Mouse (Mus musculus) stomach, embryonic 14.5 days (tissue): ENCODE data around the gene Iqsec3. TPM values are rescaled to one million over a fixed set of nuclear protein-coding genes. Genes with fewer than 3 reads are reported as not detected.
A peak's percentile ranks its signal among the peaks of the same experiment; 100 is the strongest.

Source experiments
- ATAC-seq: fragments of 200-750 bp; cut with Nextera tagmentation; 2 replicates; pipeline ENCODE4 v1.8.0; 2017; ENCODE audit warnings: low read depth, moderate TSS enrichment; ENCODE audit not compliant: insufficient number of reproducible peaks, insufficient read depth, low FRiP score
- H3K27ac ChIP-seq: fragments of 300-500 bp; sonication (generic); 2 replicates; pipeline ENCODE4 v1.5.1; 2014; ENCODE audit warnings: mild to moderate bottlenecking, low read length, moderate library complexity, mixed read lengths
- H3K27me3 ChIP-seq: fragments of 300-500 bp; sonication (generic); 2 replicates; pipeline ENCODE4 v1.6.1; 2014; ENCODE audit warnings: low read length, control low read depth, mixed read lengths; ENCODE audit not compliant: control insufficient read depth, insufficient read depth
- H3K36me3 ChIP-seq: fragments of 300-500 bp; sonication (generic); 2 replicates; pipeline ENCODE4 v1.6.1; 2014; ENCODE audit warnings: mild to moderate bottlenecking, control low read depth, low read length, moderate library complexity, mixed read lengths; ENCODE audit not compliant: control insufficient read depth, insufficient read depth
- H3K4me1 ChIP-seq: fragments of 300-500 bp; sonication (generic); 2 replicates; pipeline ENCODE4 v1.6.1; 2014; ENCODE audit warnings: low read length, control low read depth, mixed read lengths; ENCODE audit not compliant: control insufficient read depth, insufficient read depth
- H3K4me2 ChIP-seq: fragments of 300-500 bp; sonication (generic); replicated peaks from 2 replicates; pipeline ENCODE4 v1.6.1; 2014; ENCODE audit warnings: low read depth, low read length, control low read depth
- H3K4me3 ChIP-seq: fragments of 300-500 bp; sonication (generic); 2 replicates; pipeline ENCODE4 v1.5.1; 2014; ENCODE audit warnings: low read depth, low read length, control low read depth
- H3K9ac ChIP-seq: fragments of 300-500 bp; sonication (generic); replicated peaks from 2 replicates; pipeline ENCODE4 v1.6.1; 2014; ENCODE audit warnings: low read depth, mild to moderate bottlenecking, control low read depth, low read length, moderate library complexity, mixed read lengths
- H3K9me3 ChIP-seq: fragments of 300-500 bp; sonication (generic); 2 replicates; pipeline ENCODE4 v1.6.1; 2016; ENCODE audit warnings: low read depth, low read length, control low read depth; ENCODE audit not compliant: control insufficient read depth
- WGBS: fragments of 180-500 bp; shearing (Covaris S2); extraction: QIAGEN DNeasy Blood & Tissue Kit; methylation state at CpG from one replicate; pipeline ENCODE4 v1.1.7; 2014; 5-methylcytosine and 5-hydroxymethylcytosine counted together
- polyA plus RNA-seq: library from polyadenylated mRNA; unstranded; fragments of >200 nt; fragmentation: Nextera tagmentation; extraction: Ambion mirVana; gene quantifications from 2 replicates; pipeline ENCODE4 v1.2.1, GENCODE M21; 2014

The Iqsec3 gene
- 0.19 and 0.29 TPM in 2 replicates for polyA plus RNA-seq

- Histone ChIP-seq H3K4me2 (peak within 1 kb of the TSS; percentile 53), H3K27me3 (0 out of 2 replicates have a peak, but pooled peaks cover 6% of the 10 kb centered on the region), H3K9ac (no peak within 1 kb of the TSS), H3K36me3 (no peaks in the 10 kb centered on the region), H3K4me3 (peak within 1 kb of the TSS; percentile 26), H3K9me3 (no peaks in the 10 kb centered on the region), H3K4me1 (peaks cover 4% of the 10 kb centered on the region; the same call in 1 of the 2 replicates), H3K27ac (no peak within 1 kb of the TSS)
- WGBS, result 1% methylated on average over 63 of the region's 65 CpGs
- ATAC-seq, result peak; percentile 90
Observed at GRCm38 (mm10) chr6:121473093-121473821, at the start of gene Iqsec3. Iqsec3 (minus strand) TSS chr6:121473678.

GRCm38 (mm10) chr6:121522106-121522705 is 48.7 kb upstream of the Iqsec3 start:
- no peaks in the 10 kb centered on the region for H3K4me1 ChIP-seq
- 76% methylated on average over 5 of the region's 5 CpGs for WGBS
- no peak overlapping the region for H3K4me3 ChIP-seq

GRCm38 (mm10) chr6:121521030-121521429 is 47.6 kb upstream of the Iqsec3 start:
- H3K4me1 ChIP-seq, result no peaks in the 10 kb centered on the region
- H3K36me3 ChIP-seq, result no peaks in the 10 kb centered on the region
- H3K4me3 ChIP-seq, result no peak overlapping the region
- H3K9ac ChIP-seq, result no peak overlapping the region
- ATAC-seq, result no peak
- no peak overlapping the region for H3K27ac ChIP-seq
- no peaks in the 10 kb centered on the region for H3K27me3 ChIP-seq
- no peaks in the 10 kb centered on the region for H3K9me3 ChIP-seq
- no peak overlapping the region for H3K4me2 ChIP-seq
- WGBS, result 69% methylated on average over 3 of the region's 3 CpGs

More at GRCm38 (mm10) chr6:121522106-121522705, 48.7 kb upstream of the Iqsec3 start:
- Histone ChIP-seq H3K36me3 (no peaks in the 10 kb centered on the region), H3K27me3 (no peaks in the 10 kb centered on the region), H3K9ac (no peak overlapping the region), H3K4me2 (no peak overlapping the region), H3K27ac (no peak overlapping the region), H3K9me3 (no peaks in the 10 kb centered on the region)
- ATAC-seq, result no peak

GRCm38 (mm10) chr6:121519896-121520295 is 46.4 kb upstream of the Iqsec3 start:
- Histone ChIP-seq H3K27ac (no peak overlapping the region), H3K4me2 (no peak overlapping the region), H3K9me3 (no peaks in the 10 kb centered on the region), H3K9ac (no peak overlapping the region), H3K4me3 (no peak overlapping the region), H3K36me3 (no peaks in the 10 kb centered on the region), H3K27me3 (no peaks in the 10 kb centered on the region), H3K4me1 (no peaks in the 10 kb centered on the region)
- ATAC-seq, result no peak
- WGBS, result 74% methylated on average over 2 of the region's 2 CpGs

GRCm38 (mm10) chr6:121519266-121519810 is 45.9 kb upstream of the Iqsec3 start:
- WGBS, result 74% methylated on average over 5 of the region's 5 CpGs
- no peak overlapping the region for H3K9ac ChIP-seq
- H3K27me3 ChIP-seq, result no peaks in the 10 kb centered on the region
- ATAC-seq, result no peak
- no peaks in the 10 kb centered on the region for H3K36me3 ChIP-seq
- no peak overlapping the region for H3K4me2 ChIP-seq
- no peaks in the 10 kb centered on the region for H3K9me3 ChIP-seq
- H3K27ac ChIP-seq, result no peak overlapping the region
- H3K4me1 ChIP-seq, result no peaks in the 10 kb centered on the region
- H3K4me3 ChIP-seq, result no peak overlapping the region

- Histone ChIP-seq H3K9ac (no peak overlapping the region), H3K27me3 (no peaks in the 10 kb centered on the region), H3K4me1 (no peaks in the 10 kb centered on the region), H3K4me3 (no peak overlapping the region), H3K27ac (no peak overlapping the region), H3K4me2 (no peak overlapping the region), H3K36me3 (no peaks in the 10 kb centered on the region), H3K9me3 (no peaks in the 10 kb centered on the region)
- no peak for ATAC-seq
- 72% methylated on average over 6 of the region's 6 CpGs for WGBS
Observed at GRCm38 (mm10) chr6:121517726-121518125, 44.2 kb upstream of the Iqsec3 start.

- 89% methylated on average over 3 of the region's 3 CpGs for WGBS
- Histone ChIP-seq H3K36me3 (no peaks in the 10 kb centered on the region), H3K27me3 (no peaks in the 10 kb centered on the region), H3K9me3 (no peaks in the 10 kb centered on the region), H3K4me1 (no peaks in the 10 kb centered on the region), H3K9ac (no peak overlapping the region), H3K27ac (no peak overlapping the region), H3K4me3 (no peak overlapping the region), H3K4me2 (no peak overlapping the region)
- ATAC-seq, result no peak
Observed at GRCm38 (mm10) chr6:121510381-121510780, 36.9 kb upstream of the Iqsec3 start.

- 86% methylated on average over 7 of the region's 7 CpGs for WGBS
- H3K27me3 ChIP-seq, result no peaks in the 10 kb centered on the region
- no peaks in the 10 kb centered on the region for H3K36me3 ChIP-seq
- no peak overlapping the region for H3K4me3 ChIP-seq
- ATAC-seq, result no peak
- no peaks in the 10 kb centered on the region for H3K9me3 ChIP-seq
- no peak overlapping the region for H3K9ac ChIP-seq
- H3K4me2 ChIP-seq, result no peak overlapping the region
- no peaks in the 10 kb centered on the region for H3K4me1 ChIP-seq
- no peak overlapping the region for H3K27ac ChIP-seq
Observed at GRCm38 (mm10) chr6:121509871-121510270, 36.4 kb upstream of the Iqsec3 start.
